Mouse (Mus musculus) CD4-positive, CD25-positive, alpha-beta regulatory T cell, adult 4 months (primary cell): ENCODE results near the gene Psmb4. TPM values are rescaled to one million over a fixed set of nuclear protein-coding genes. Genes with fewer than 3 reads are reported as not detected.
"Not testable (repeated sequence)": the region's sequence is repeated elsewhere in the genome, so short reads cannot be mapped to it uniquely, and the experiment has no call there.

Experiments used
- ATAC-seq: one replicate; pipeline ENCODE4 v1.8.0; 2017
- polyA plus RNA-seq, 2 experiments: library from polyadenylated mRNA; unstranded; fragments of 100-300 nt; shearing (Covaris generic); gene quantifications; one replicate each; pipeline ENCODE4 v1.2.1; 2017

The Psmb4 gene
- polyA plus RNA-seq, 2 experiments from 2014 or later, result 114 to 155 TPM

DNA sequence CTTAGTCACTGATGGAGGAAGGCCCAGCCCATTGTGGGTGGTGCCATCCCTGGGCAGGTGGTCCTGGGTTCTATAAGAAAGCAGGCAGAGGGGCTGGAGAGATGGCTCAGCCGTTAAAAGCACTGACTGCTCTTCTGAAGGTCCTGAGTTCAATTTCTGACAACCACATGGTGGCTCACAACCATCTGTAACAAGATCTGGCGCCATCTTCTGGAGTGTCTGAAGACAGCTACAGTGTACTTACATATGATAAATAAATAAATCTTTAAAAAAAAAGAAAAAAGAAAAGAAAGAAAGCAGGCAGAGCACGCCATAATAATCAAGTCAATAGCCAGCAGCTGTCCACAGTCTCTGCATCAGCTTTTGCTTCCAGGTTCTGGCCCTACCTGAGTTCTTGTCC lies 18.0 kb upstream of the Psmb4 start:
- not testable (repeated sequence) for ATAC-seq

- ATAC-seq, result peak; percentile 47
Observed at GRCm38 (mm10) chr3:94902747-94903146, 16.0 kb upstream of the Psmb4 start.

DNA sequence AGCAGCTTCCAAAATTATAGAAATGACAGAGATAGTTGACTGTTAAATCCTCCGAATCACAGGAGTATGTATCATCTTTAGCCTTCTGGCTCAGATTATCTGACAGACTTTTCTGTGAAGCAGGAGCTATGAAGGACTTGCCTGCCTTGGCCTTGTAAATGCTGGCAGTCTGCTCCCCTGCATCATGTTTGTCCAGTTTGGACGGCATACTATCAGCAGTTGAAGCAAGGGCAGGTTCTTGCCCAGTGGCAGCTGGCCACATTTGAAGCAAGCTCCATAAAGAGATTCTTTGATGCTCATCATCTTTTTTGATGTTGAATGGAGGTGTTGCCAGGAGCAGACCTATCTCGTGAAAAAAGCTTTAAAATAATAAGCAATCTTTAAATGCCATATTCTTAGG lies 7.3 kb upstream of the Psmb4 start:
- ATAC-seq, result no peak

GRCm38 (mm10) chr3:94888595-94888994 lies 1.8 kb upstream of the Psmb4 start:
- ATAC-seq, result no peak

DNA sequence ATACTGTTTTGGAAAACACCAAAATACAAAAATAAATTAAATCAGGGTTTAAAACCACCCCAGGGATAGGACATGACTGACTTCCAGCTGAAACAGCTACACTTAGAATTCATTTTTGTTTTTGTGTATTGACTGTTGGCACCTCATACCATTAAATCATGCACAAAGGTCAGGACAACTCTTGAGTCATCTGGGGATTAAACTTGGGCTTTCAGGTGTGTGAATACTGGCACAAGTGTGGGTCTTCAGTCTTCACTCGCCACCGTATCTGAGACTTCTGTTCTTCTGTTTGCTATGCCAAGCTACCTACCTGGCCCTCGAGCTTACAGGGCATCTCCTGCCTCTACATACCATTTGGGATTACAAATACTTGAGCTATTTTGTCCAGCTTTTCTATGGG lies 4.2 kb downstream of the Psmb4 start:
- no peak for ATAC-seq

DNA sequence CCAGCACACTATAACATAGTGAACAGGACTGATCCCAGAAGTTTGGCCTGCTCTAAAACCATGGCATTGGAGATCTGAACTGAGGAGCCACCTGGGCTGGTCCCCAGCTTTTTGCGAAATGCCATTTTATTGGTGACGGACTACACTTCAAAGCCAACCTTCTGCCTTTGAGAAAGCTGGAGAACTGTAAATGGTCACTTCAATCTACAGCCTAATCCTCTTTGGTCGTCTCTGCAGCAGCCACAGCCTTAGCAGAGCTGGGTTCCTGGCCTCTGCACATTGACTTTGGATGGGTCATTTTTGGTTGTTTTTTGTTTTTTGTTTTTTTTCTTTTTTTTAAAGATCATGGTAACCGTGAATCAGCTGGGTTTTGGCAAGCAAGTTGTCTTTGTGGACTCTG lies 4.9 kb downstream of the Psmb4 start:
- ATAC-seq, result no peak

GRCm38 (mm10) chr3:94878618-94879017 lies 8.1 kb downstream of the Psmb4 start:
- no peak for ATAC-seq

GRCm38 (mm10) chr3:94869011-94869410 lies 17.8 kb downstream of the Psmb4 start:
- ATAC-seq, result no peak

DNA sequence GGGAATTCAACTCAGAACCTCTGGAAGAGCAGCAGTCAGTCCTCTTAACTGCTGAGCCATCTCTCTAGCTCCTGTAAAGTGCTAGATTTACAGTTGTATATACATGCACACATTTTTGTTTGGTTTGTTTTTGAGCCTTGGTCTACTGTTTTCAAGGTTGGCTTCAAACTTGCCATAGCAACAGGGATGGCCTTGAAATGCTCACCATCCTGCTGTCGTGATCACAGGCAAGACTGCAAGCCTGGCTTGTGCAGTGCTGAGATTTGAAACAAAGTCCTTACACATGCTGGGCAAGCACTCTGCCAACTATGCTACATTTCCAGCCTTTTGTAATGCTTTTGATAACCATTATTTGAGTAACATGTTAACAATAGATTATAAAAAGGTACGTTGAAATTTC lies 27.3 kb downstream of the Psmb4 start:
- no peak for ATAC-seq

GRCm38 (mm10) chr3:94852215-94852614 lies 34.5 kb downstream of the Psmb4 start:
- ATAC-seq, result peak; percentile 56

DNA sequence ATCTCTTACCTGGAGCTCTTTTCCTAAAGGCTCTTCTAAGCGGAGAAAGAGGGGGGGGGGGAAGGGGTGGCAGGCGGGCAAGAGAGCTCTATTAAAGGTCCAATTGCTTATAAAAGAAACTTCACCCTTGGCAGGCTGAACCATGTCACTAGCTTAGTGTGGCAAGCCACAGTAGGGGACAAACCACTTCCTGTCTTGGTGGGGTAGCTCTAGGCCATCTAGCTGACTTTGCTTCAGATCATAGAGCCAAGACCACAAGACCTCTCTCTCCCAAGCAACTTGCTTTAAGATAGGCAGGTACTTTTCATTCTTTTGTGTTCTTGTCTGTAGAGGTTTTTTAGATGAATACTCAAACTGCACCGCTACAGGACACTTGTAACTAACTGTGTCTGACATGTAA lies 35.0 kb downstream of the Psmb4 start:
- peak; percentile 94 for ATAC-seq

GRCm38 (mm10) chr3:94849338-94849737 lies 37.4 kb downstream of the Psmb4 start:
- ATAC-seq, result peak; percentile 50

- ATAC-seq, result no peak
Observed at GRCm38 (mm10) chr3:94847382-94847781, 39.4 kb downstream of the Psmb4 start.

GRCm38 (mm10) chr3:94839101-94839500 lies 47.7 kb downstream of the Psmb4 start:
- ATAC-seq, result no peak

DNA sequence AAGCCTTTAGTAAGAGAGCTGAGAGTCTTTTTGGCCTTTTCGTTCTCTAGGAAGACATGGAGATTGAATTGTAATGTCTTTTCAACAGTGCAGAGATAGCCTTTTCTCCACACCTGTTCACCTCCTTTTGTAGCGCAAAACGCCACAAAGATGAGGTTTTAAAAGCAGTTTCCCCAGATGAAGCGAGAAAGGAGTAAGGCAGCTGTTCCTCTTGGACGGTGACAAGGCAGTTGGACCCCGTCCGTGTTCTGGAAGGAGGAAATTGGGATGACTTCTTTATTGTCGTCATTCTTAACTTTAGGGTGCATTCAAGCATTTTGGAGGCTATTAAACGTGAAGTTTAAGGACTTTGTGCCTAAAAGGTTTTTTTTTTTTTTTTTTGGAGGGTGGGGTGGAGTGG lies 48.1 kb downstream of the Psmb4 start:
- no peak for ATAC-seq

GRCm38 (mm10) chr3:94837959-94838496 lies 48.7 kb downstream of the Psmb4 start:
- peak; percentile 58 for ATAC-seq

DNA sequence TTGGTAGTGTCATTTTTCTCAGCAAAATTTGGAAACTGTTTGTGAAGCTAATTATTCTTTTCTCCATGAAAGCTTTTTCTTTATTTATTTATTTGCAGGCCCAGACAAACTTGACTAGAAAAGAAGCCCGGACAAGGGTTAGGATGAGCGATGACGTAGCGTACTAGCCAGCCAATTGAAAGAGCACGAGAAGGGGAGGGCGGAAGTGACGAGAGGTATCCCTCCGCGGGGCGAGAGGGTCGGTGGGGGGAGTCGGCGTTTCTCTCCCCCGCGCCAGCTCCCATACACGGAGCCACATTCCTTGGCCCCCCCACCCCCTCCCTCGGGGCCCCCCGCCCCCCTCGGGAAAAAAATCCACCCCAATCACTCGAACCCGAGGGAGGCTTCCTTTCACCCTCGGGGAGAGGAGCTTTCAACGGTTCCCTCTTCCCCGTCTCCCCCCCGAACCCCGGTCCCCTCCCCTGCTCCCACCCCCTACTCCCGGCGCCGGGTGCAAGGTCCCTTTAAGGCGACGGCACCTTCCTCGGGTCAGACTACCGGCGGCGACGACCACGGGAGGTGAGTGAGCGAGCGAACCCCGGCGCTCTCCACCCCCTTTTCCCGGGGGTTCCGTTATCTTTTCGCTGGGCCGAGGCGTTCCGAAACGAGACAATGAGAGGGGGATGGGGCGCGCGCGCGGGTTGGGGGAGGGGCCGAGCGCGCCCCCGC lies 49.4 kb downstream of the Psmb4 start, which contains the start of gene Pogz:
Gene Pogz, plus strand, starts transcription at position 385 of the 708 bp plus-strand sequence.
- ATAC-seq, result peak; percentile 88

DNA sequence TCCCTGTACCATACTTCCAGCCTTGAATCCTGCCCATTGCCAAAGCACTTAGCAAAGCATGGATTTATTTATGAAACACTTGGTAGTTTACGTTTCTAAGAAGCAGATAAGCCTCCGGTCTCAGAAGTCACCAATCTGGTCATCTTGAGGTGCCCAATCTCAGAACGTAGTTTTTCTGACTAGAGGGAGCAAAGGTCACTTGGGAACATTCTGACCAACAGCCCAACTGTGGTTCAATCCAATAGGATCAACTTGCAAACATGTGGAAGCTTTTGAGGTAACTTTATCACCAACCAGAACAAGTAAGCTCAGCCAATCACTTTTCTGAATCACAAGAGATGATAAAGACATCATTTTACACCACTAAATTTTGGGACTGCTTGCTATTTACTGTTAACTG lies 51.4 kb downstream of the Psmb4 start:
- ATAC-seq, result no peak

Other genes starting within 250 kb of the Psmb4 start
- gene Gm10972, start 243.8 kb downstream of the Psmb4 start, polyA plus RNA-seq, result not detected
- gene Tuft1, start 228.1 kb downstream of the Psmb4 start, polyA plus RNA-seq, result 1 to 10 TPM; 2.1 to 6.8 TPM
- gene Selenbp2, start 193.4 kb downstream of the Psmb4 start, polyA plus RNA-seq, result not detected
- gene Cgn, start 100.5 kb downstream of the Psmb4 start, polyA plus RNA-seq, result under 1 TPM in 1 of 2 experiments, not detected in 1; 0.26 TPM
- 10 to 100 TPM; 21.3 to 22.0 TPM for gene Pogz, start 49.4 kb downstream of the Psmb4 start, polyA plus RNA-seq
- 1 to 10 TPM; 4.6 to 5.2 TPM for gene Selenbp1, start 46.1 kb upstream of the Psmb4 start, polyA plus RNA-seq
- gene Rfx5, start 67.1 kb upstream of the Psmb4 start, polyA plus RNA-seq, result 10 to 100 TPM in 1 of 2 experiments, 1 to 10 TPM in 1; 9.4 to 10.9 TPM
- gene Pi4kb, start 87.8 kb upstream of the Psmb4 start, polyA plus RNA-seq, result 10 to 100 TPM in 1 of 2 experiments, 1 to 10 TPM in 1; 9.4 to 17.1 TPM
- gene Zfp687, start 128.5 kb upstream of the Psmb4 start, polyA plus RNA-seq, result 10 to 100 TPM; 10.9 to 24.0 TPM
- gene Psmd4, start 155.7 kb upstream of the Psmb4 start, polyA plus RNA-seq, result 100 to 1,000 TPM; 171 to 277 TPM
- 10 to 100 TPM; 13.4 to 14.3 TPM for gene Pip5k1a, start 220.0 kb upstream of the Psmb4 start, polyA plus RNA-seq
- 10 to 100 TPM; 64.3 to 69.5 TPM for gene Vps72, start 224.1 kb upstream of the Psmb4 start, polyA plus RNA-seq
- gene Tmod4, start 237.5 kb upstream of the Psmb4 start, polyA plus RNA-seq, result 1 to 10 TPM; 2.5 TPM
- 100 to 1,000 TPM; 110 TPM for gene Scnm1, start 247.1 kb upstream of the Psmb4 start, polyA plus RNA-seq
- 10 to 100 TPM; 25.4 to 43.9 TPM for gene Lysmd1, start 247.1 kb upstream of the Psmb4 start, polyA plus RNA-seq